12 mouse cellular contexts compared by ENCODE assay signal in the genomic region with DNA sequence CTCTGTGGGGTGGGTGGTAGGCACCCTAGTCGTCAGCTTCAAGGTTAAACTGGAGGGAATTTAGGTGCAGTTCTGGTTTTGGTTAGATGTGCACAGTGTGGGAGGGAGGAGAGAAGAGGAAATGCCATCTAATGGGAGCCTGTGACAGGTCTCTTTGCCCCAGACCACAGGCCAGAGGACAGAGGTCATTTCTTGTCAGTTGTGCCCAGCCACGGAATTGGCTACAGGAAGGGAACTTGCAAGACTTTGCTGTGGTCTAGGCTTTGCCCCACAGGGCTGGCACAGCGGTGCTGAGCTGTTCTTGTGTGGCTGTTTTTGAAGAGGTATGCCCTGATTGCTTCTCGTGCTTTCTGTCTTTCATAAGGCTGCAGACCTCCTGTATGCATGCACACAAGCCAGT. TPM values are rescaled to one million over a fixed set of nuclear protein-coding genes. Genes with fewer than 3 reads are reported as not detected.
DNase-seq lines count a peak whose midpoint lies in the region; ATAC-seq lines count a peak whose summit lies in the region.
"Had no signal": no experiment of that assay in that cellular context is flagged by ENCODE, and none has a peak within 500 bp of the region (broad histone marks: within the 10 kb centered on the region; RNA-seq: fewer than 3 reads in every experiment).

No protein-coding gene starts in this region.

- H3K27me3 ChIP-seq in heart, embryonic 10.5 days (ENCODE audit: insufficient read depth, poor library complexity, severe bottlenecking) = no peaks in the 10 kb centered on the region
- peaks cover 9% of the 10 kb centered on the region; the same call in 1 of the 2 replicates for H3K27me3 ChIP-seq in forebrain, embryonic 10.5 days (ENCODE audit: poor library complexity, severe bottlenecking)
- H3K27me3 ChIP-seq in hindbrain, embryonic 15.5 days = no peaks in the 10 kb centered on the region
- H3K27me3 ChIP-seq in intestine, embryonic 16.5 days (replicated peaks; ENCODE audit: control insufficient read depth, insufficient read depth, low read length) = no peaks in the 10 kb centered on the region
- H3K27me3 ChIP-seq: heart, embryonic 13.5 days had no signal

- H3K4me3 ChIP-seq in heart, embryonic 10.5 days = no peak overlapping the region
- H3K4me3 ChIP-seq in forebrain, embryonic 10.5 days = no peak overlapping the region
- no peak overlapping the region for H3K4me3 ChIP-seq in hindbrain, embryonic 15.5 days
- no peak overlapping the region for H3K4me3 ChIP-seq in intestine, embryonic 16.5 days (ENCODE audit: low read length)
- H3K4me3 ChIP-seq: heart, embryonic 13.5 days had no signal

- peaks cover 19% of the 10 kb centered on the region for H3K4me1 ChIP-seq in heart, embryonic 10.5 days
- peaks cover 57% of the 10 kb centered on the region for H3K4me1 ChIP-seq in forebrain, embryonic 10.5 days
- peaks cover 27% of the 10 kb centered on the region for H3K4me1 ChIP-seq in hindbrain, embryonic 15.5 days (replicated peaks)
- peaks cover 14% of the 10 kb centered on the region; the same call in 1 of the 2 replicates for H3K4me1 ChIP-seq in intestine, embryonic 16.5 days (ENCODE audit: control insufficient read depth, insufficient read depth, low read length)

- H3K27ac ChIP-seq in heart, embryonic 10.5 days = peak overlapping the region; percentile 42; the same call in 1 of the 2 replicates
- peak overlapping the region; percentile 56 for H3K27ac ChIP-seq in forebrain, embryonic 10.5 days
- H3K27ac ChIP-seq in hindbrain, embryonic 15.5 days (replicated peaks) = peak overlapping the region; percentile 58
- no peak overlapping the region for H3K27ac ChIP-seq in intestine, embryonic 16.5 days (ENCODE audit: low read length)
- H3K27ac ChIP-seq: heart, embryonic 13.5 days had no signal

- no peak overlapping the region; the same call in 1 of the 2 replicates for H3K9ac ChIP-seq in hindbrain, embryonic 15.5 days
- no peak overlapping the region for H3K9ac ChIP-seq in intestine, embryonic 16.5 days (ENCODE audit: low read depth, low read length)
- H3K9ac ChIP-seq: heart, embryonic 13.5 days had no signal

- 67% methylated on average over 4 of the region's 4 CpGs for WGBS in heart, embryonic 10.5 days
- 66% methylated on average over 4 of the region's 4 CpGs for WGBS in forebrain, embryonic 10.5 days
- WGBS in hindbrain, embryonic 15.5 days = 60% methylated on average over 4 of the region's 4 CpGs
- 66% methylated on average over 4 of the region's 4 CpGs for WGBS in intestine, embryonic 16.5 days

- H3K36me3 ChIP-seq in heart, embryonic 10.5 days = peaks cover 2% of the 10 kb centered on the region; the same call in 1 of the 2 replicates
- peaks cover 4% of the 10 kb centered on the region; the same call in 1 of the 2 replicates for H3K36me3 ChIP-seq in forebrain, embryonic 10.5 days (replicated peaks)
- no peaks in the 10 kb centered on the region for H3K36me3 ChIP-seq in hindbrain, embryonic 15.5 days
- H3K36me3 ChIP-seq in intestine, embryonic 16.5 days (ENCODE audit: control insufficient read depth, insufficient read depth, low read length) = no peaks in the 10 kb centered on the region
- H3K36me3 ChIP-seq: heart, embryonic 13.5 days had no signal

- no peak for DNase-seq in heart, embryonic 10.5 days (ENCODE audit: low spot score)
- DNase-seq in heart, postnatal 25 days (ENCODE audit: low spot score) = no peak
- no peak for DNase-seq in forebrain, embryonic 10.5 days (ENCODE audit: extremely low spot score, low spot score)
- no peak for DNase-seq in B cell, adult 2 months
- DNase-seq in layer of hippocampus, postnatal 14 days (ENCODE audit: low spot score in 2 of 2) = no peak
- DNase-seq: adrenal gland, postnatal 14 days; kidney, postnatal 25 days; lung, postnatal 10 days had no signal

- no peaks in the 10 kb centered on the region for H3K9me3 ChIP-seq in heart, embryonic 10.5 days
- peaks cover 4% of the 10 kb centered on the region for H3K9me3 ChIP-seq in forebrain, embryonic 10.5 days
- no peaks in the 10 kb centered on the region for H3K9me3 ChIP-seq in hindbrain, embryonic 15.5 days
- peaks cover 4% of the 10 kb centered on the region; the same call in 1 of the 2 replicates for H3K9me3 ChIP-seq in intestine, embryonic 16.5 days (ENCODE audit: control insufficient read depth, low read length)

- 0 out of 2 replicates have a peak, but pooled peaks have one; percentile 3 for ATAC-seq in hindbrain, embryonic 15.5 days (ENCODE audit: low FRiP score, low read depth)
- ATAC-seq in monocyte, adult 5-6 weeks (replicated peaks; ENCODE audit: insufficient number of reproducible peaks, low FRiP score, low TSS enrichment, poor library complexity, severe bottlenecking) = peak; percentile 62
- ATAC-seq in intestine, embryonic 16.5 days = no peak

- intact Hi-C loops in heart, postnatal 25 days (cut with DNase I) = no loop called here

- H3K4me2 ChIP-seq in hindbrain, embryonic 15.5 days = no peak overlapping the region
- H3K4me2 ChIP-seq in intestine, embryonic 16.5 days (ENCODE audit: low read depth, low read length) = no peak overlapping the region
- H3K4me2 ChIP-seq: heart, embryonic 13.5 days had no signal

RNA-seq across cellular contexts. Expression of gene Eipr1, which starts 48.8 kb away (rescaled TPM):
- polyA plus RNA-seq in heart, embryonic 10.5 days (2016; fragmentation: Nextera tagmentation; extraction: Ambion mirVana) = 31.3 and 36.0 TPM in 2 replicates
- 1 to 10 TPM; 8.5 to 9.4 TPM for total RNA-seq in heart, postnatal 25 days (2021)
- 39.0 and 40.5 TPM in 2 replicates for polyA plus RNA-seq in forebrain, embryonic 10.5 days (2016; fragmentation: Nextera tagmentation; extraction: Ambion mirVana)
- 70.9 and 71.8 TPM in 2 replicates for polyA plus RNA-seq in hindbrain, embryonic 15.5 days (2015; fragmentation: Nextera tagmentation; extraction: Ambion mirVana)
- 16.4 to 40.7 TPM (median 25.3 TPM) in 3 replicates for total RNA-seq in monocyte, adult 5-6 weeks (2017)
- polyA plus RNA-seq in intestine, embryonic 16.5 days (2015; fragmentation: Nextera tagmentation; extraction: Ambion mirVana) = 29.0 and 32.0 TPM in 2 replicates
- 10 to 100 TPM; 41.9 to 47.9 TPM for total RNA-seq in layer of hippocampus, postnatal 14 days (2021)

RNA-seq across cellular contexts. Expression of gene Trappc12, which starts 50.2 kb away (rescaled TPM):
- 31.6 and 34.0 TPM in 2 replicates for polyA plus RNA-seq in heart, embryonic 10.5 days (2016; fragmentation: Nextera tagmentation; extraction: Ambion mirVana)
- 10 to 100 TPM; 19.4 to 21.5 TPM for total RNA-seq in heart, postnatal 25 days (2021)
- 33.5 and 36.9 TPM in 2 replicates for polyA plus RNA-seq in forebrain, embryonic 10.5 days (2016; fragmentation: Nextera tagmentation; extraction: Ambion mirVana)
- polyA plus RNA-seq in hindbrain, embryonic 15.5 days (2015; fragmentation: Nextera tagmentation; extraction: Ambion mirVana) = 40.2 and 43.1 TPM in 2 replicates
- 31.9 to 49.2 TPM (median 37.4 TPM) in 3 replicates for total RNA-seq in monocyte, adult 5-6 weeks (2017)
- 34.3 and 35.9 TPM in 2 replicates for polyA plus RNA-seq in intestine, embryonic 16.5 days (2015; fragmentation: Nextera tagmentation; extraction: Ambion mirVana)
- total RNA-seq in layer of hippocampus, postnatal 14 days (2021) = 10 to 100 TPM; 51.3 to 52.7 TPM
